20 mouse cellular contexts compared by ENCODE assay signal in genomic region chr13:94565616-94566015, GRCm38 (mm10).
A peak's percentile ranks its signal among the peaks of the same experiment; 100 is the strongest.
DNase-seq lines count a peak whose midpoint lies in the region; ATAC-seq lines count a peak whose summit lies in the region.
"Had no signal": no experiment of that assay in that cellular context is flagged by ENCODE, and none has a peak within 500 bp of the region (broad histone marks: within the 10 kb centered on the region; RNA-seq: fewer than 3 reads in every experiment).

No protein-coding gene starts in this region.

- H3K27me3 ChIP-seq in embryonic facial prominence, embryonic 14.5 days (replicated peaks; ENCODE audit: control insufficient read depth, insufficient read depth, low read length): no peaks in the 10 kb centered on the region
- H3K27me3 ChIP-seq in embryonic facial prominence, embryonic 10.5 days (replicated peaks; ENCODE audit: low read depth, poor library complexity, severe bottlenecking): peaks cover 77% of the 10 kb centered on the region
- no peaks in the 10 kb centered on the region for H3K27me3 ChIP-seq in heart, embryonic 12.5 days (replicated peaks)
- no peaks in the 10 kb centered on the region for H3K27me3 ChIP-seq in heart, embryonic 16.5 days (ENCODE audit: control insufficient read depth, insufficient read depth, low read length)
- H3K27me3 ChIP-seq in intestine, embryonic 16.5 days (replicated peaks; ENCODE audit: control insufficient read depth, insufficient read depth, low read length): no peaks in the 10 kb centered on the region
- H3K27me3 ChIP-seq: embryonic facial prominence, embryonic 13.5 days; Patski; stomach, embryonic 15.5 days had no signal

- no peaks in the 10 kb centered on the region for H3K4me1 ChIP-seq in embryonic facial prominence, embryonic 14.5 days (ENCODE audit: control insufficient read depth, insufficient read depth, low read length)
- H3K4me1 ChIP-seq in embryonic facial prominence, embryonic 10.5 days: peaks cover 35% of the 10 kb centered on the region
- peaks cover 9% of the 10 kb centered on the region for H3K4me1 ChIP-seq in heart, embryonic 12.5 days (replicated peaks)
- H3K4me1 ChIP-seq in heart, embryonic 16.5 days (ENCODE audit: control insufficient read depth, insufficient read depth, low read length): peaks cover 3% of the 10 kb centered on the region; the same call in 1 of the 2 replicates
- H3K4me1 ChIP-seq in intestine, embryonic 16.5 days (ENCODE audit: control insufficient read depth, insufficient read depth, low read length): 0 out of 2 replicates have a peak, but pooled peaks cover 2% of the 10 kb centered on the region
- H3K4me1 ChIP-seq: stomach, embryonic 15.5 days had no signal

- ATAC-seq in embryonic facial prominence, embryonic 14.5 days (ENCODE audit: low read depth): no peak
- no peak for ATAC-seq in heart, embryonic 12.5 days (ENCODE audit: insufficient number of reproducible peaks, low FRiP score)
- no peak for ATAC-seq in heart, embryonic 16.5 days (replicated peaks; ENCODE audit: extremely low read depth, insufficient read depth, low FRiP score)
- no peak for ATAC-seq in intestine, embryonic 16.5 days
- ATAC-seq: lung, postnatal 0 days; midbrain, embryonic 15.5 days; Patski had no signal

- H3K9ac ChIP-seq in embryonic facial prominence, embryonic 14.5 days (ENCODE audit: low read depth, low read length): no peak overlapping the region
- no peak overlapping the region for H3K9ac ChIP-seq in heart, embryonic 12.5 days
- H3K9ac ChIP-seq in heart, embryonic 16.5 days (ENCODE audit: low read length): no peak overlapping the region; the same call in 1 of the 2 replicates
- no peak overlapping the region; the same call in 1 of the 2 replicates for H3K9ac ChIP-seq in intestine, embryonic 16.5 days (ENCODE audit: low read depth, low read length)
- H3K9ac ChIP-seq: embryonic facial prominence, embryonic 13.5 days; midbrain, embryonic 15.5 days; stomach, embryonic 15.5 days had no signal

- WGBS in embryonic facial prominence, embryonic 14.5 days: 64% methylated on average over 9 of the region's 9 CpGs
- 70% methylated on average over 9 of the region's 9 CpGs for WGBS in embryonic facial prominence, embryonic 10.5 days
- WGBS in heart, embryonic 12.5 days: 81% methylated on average over 9 of the region's 9 CpGs
- WGBS in heart, embryonic 16.5 days: 68% methylated on average over 9 of the region's 9 CpGs
- 70% methylated on average over 9 of the region's 9 CpGs for WGBS in intestine, embryonic 16.5 days

- 0 out of 2 replicates have a peak, but pooled peaks cover 7% of the 10 kb centered on the region for H3K36me3 ChIP-seq in embryonic facial prominence, embryonic 14.5 days (ENCODE audit: control insufficient read depth, insufficient read depth, low read length)
- H3K36me3 ChIP-seq in embryonic facial prominence, embryonic 10.5 days (replicated peaks): peaks cover 16% of the 10 kb centered on the region
- peaks cover 15% of the 10 kb centered on the region for H3K36me3 ChIP-seq in heart, embryonic 12.5 days
- peaks cover 5% of the 10 kb centered on the region; the same call in 1 of the 2 replicates for H3K36me3 ChIP-seq in heart, embryonic 16.5 days (ENCODE audit: control insufficient read depth, insufficient read depth)
- 0 out of 2 replicates have a peak, but pooled peaks cover 4% of the 10 kb centered on the region for H3K36me3 ChIP-seq in intestine, embryonic 16.5 days (ENCODE audit: control insufficient read depth, insufficient read depth, low read length)
- H3K36me3 ChIP-seq: midbrain, embryonic 15.5 days; stomach, embryonic 15.5 days had no signal

- peak; percentile 34 for DNase-seq in embryonic facial prominence, embryonic 14.5 days (ENCODE audit: low spot score)
- DNase-seq in embryonic facial prominence, embryonic 10.5 days (ENCODE audit: low spot score): no peak
- DNase-seq in heart, adult 8-10 months (ENCODE audit: low spot score): peak; percentile 13
- DNase-seq in MN1 (ENCODE audit: low spot score): peak; percentile 74
- no peak for DNase-seq in right cerebral cortex, postnatal 4 days
- DNase-seq: adrenal gland, adult 8-10 months; layer of hippocampus, postnatal 36 days; liver; right cerebral cortex, postnatal 14 days; thymus, adult 2 months had no signal

- no peaks in the 10 kb centered on the region for H3K9me3 ChIP-seq in embryonic facial prominence, embryonic 14.5 days (ENCODE audit: control insufficient read depth, low read length)
- no peaks in the 10 kb centered on the region for H3K9me3 ChIP-seq in embryonic facial prominence, embryonic 10.5 days
- H3K9me3 ChIP-seq in heart, embryonic 12.5 days (replicated peaks): no peaks in the 10 kb centered on the region
- H3K9me3 ChIP-seq in heart, embryonic 16.5 days (replicated peaks; ENCODE audit: control insufficient read depth, low read length): no peaks in the 10 kb centered on the region
- no peaks in the 10 kb centered on the region for H3K9me3 ChIP-seq in intestine, embryonic 16.5 days (ENCODE audit: control insufficient read depth, low read length)
- H3K9me3 ChIP-seq: embryonic facial prominence, embryonic 13.5 days; hindbrain, embryonic 10.5 days; midbrain, embryonic 15.5 days; stomach, embryonic 15.5 days had no signal

- no peak overlapping the region for H3K4me2 ChIP-seq in embryonic facial prominence, embryonic 14.5 days (ENCODE audit: low read depth, low read length)
- H3K4me2 ChIP-seq in heart, embryonic 12.5 days: no peak overlapping the region
- no peak overlapping the region for H3K4me2 ChIP-seq in heart, embryonic 16.5 days (ENCODE audit: low read depth, low read length)
- H3K4me2 ChIP-seq in intestine, embryonic 16.5 days (ENCODE audit: low read depth, low read length): no peak overlapping the region
- H3K4me2 ChIP-seq: embryonic facial prominence, embryonic 13.5 days; midbrain, embryonic 15.5 days; stomach, embryonic 15.5 days had no signal

- H3K27ac ChIP-seq in embryonic facial prominence, embryonic 14.5 days (replicated peaks; ENCODE audit: low read depth, low read length): no peak overlapping the region
- no peak overlapping the region for H3K27ac ChIP-seq in embryonic facial prominence, embryonic 10.5 days (replicated peaks)
- no peak overlapping the region for H3K27ac ChIP-seq in heart, embryonic 12.5 days (ENCODE audit: poor library complexity, severe bottlenecking)
- peak overlapping the region; percentile 31; the same call in 1 of the 2 replicates for H3K27ac ChIP-seq in heart, embryonic 16.5 days (ENCODE audit: low read length)
- H3K27ac ChIP-seq in intestine, embryonic 16.5 days (ENCODE audit: low read length): no peak overlapping the region
- H3K27ac ChIP-seq: embryonic facial prominence, embryonic 13.5 days; hindbrain, embryonic 10.5 days; midbrain, embryonic 15.5 days; stomach, embryonic 15.5 days had no signal

- H3K4me3 ChIP-seq in embryonic facial prominence, embryonic 14.5 days (ENCODE audit: low read depth, low read length): no peak overlapping the region
- no peak overlapping the region for H3K4me3 ChIP-seq in embryonic facial prominence, embryonic 10.5 days
- no peak overlapping the region for H3K4me3 ChIP-seq in heart, embryonic 12.5 days
- no peak overlapping the region for H3K4me3 ChIP-seq in heart, embryonic 16.5 days (ENCODE audit: low read length)
- H3K4me3 ChIP-seq in intestine, embryonic 16.5 days (ENCODE audit: low read length): no peak overlapping the region
- H3K4me3 ChIP-seq: embryonic facial prominence, embryonic 13.5 days; hindbrain, embryonic 10.5 days; midbrain, embryonic 15.5 days; myocyte; stomach, embryonic 15.5 days had no signal

Comparison
In these comparisons a context has a peak if more than half of its experiments do, and no peak if none do; other contexts are left out.
1. DNase-seq: peak in embryonic facial prominence, embryonic 14.5 days (single experiment), heart, adult 8-10 months (single experiment) and MN1 (single experiment); none in embryonic facial prominence, embryonic 10.5 days (single experiment) and right cerebral cortex, postnatal 4 days (single experiment).